Mouse (Mus musculus): ENCODE data around the gene Pald1. TPM values are rescaled to one million over a fixed set of nuclear protein-coding genes. Genes with fewer than 3 reads are reported as not detected.

Gene Pald1
- polyA plus RNA-seq, 1 experiment: 5.3 TPM

DNA sequence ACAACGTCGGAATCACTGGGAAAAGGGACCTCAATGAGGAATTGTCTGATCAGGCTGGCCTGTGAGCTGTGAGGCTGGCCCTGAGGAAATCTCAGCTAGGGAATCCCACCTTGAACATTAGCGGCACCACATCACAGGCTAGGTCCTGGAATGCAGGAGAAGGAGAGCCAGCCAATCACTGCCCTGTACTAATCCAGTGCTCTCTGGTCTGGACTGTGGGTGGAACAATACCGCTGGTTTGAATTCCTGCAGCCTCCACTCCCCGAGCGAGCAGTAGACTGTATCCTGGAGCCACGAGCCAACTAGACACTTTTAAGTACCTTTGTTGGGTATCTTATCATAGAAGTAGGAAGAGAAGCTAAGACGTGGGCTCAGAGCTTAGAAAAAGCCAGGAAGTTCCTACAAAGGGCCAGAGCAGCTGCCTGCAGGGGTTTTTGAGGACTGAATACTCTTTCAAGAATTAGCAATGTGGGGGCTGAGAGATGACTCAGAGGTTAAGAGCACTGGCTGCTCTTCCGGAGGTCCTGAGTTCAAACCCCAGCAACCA is 57.5 kb downstream of the Pald1 start:
- TF ChIP-seq CTCF (IDR thresholded peaks at IDR 0.05; ENCODE audit: low read depth, low read length): no peak
- no peak for TF ChIP-seq POLR2A (IDR thresholded peaks at IDR 0.05; ENCODE audit: borderline replicate concordance, low read depth, low read length)
- H3K4me3 ChIP-seq (ENCODE audit: insufficient read depth, low read length): no peak overlapping the region
- H3K4me1 ChIP-seq (ENCODE audit: control insufficient read depth, insufficient read depth, low read length): no peaks in the 10 kb centered on the region
- H3K27ac ChIP-seq (ENCODE audit: insufficient read depth, low read depth, low read length): no peak overlapping the region

DNA sequence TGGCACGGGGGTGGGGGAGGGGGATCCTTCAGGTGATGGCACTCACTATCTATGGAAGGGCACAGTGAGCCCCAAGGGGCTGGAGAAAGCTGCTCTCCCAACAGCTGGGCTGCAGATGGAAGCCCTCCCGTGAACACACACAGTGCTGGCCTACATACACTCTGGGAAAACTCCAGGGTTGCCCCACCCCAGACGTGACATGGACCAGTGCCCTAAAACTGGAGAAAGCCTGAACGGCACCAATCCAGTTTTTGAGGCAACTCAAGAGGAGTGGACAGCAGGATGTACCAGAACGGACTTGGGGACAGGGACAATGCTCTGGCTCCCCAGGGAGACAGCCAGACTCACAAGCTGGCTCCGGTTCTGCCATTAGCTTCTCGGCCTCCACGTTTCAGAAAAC is 58.6 kb downstream of the Pald1 start:
- TF ChIP-seq POLR2A (IDR thresholded peaks at IDR 0.05; ENCODE audit: borderline replicate concordance, low read depth, low read length): no peak
- no peak for TF ChIP-seq CTCF (IDR thresholded peaks at IDR 0.05; ENCODE audit: low read depth, low read length)
- no peak overlapping the region for H3K4me3 ChIP-seq (ENCODE audit: insufficient read depth, low read length)

DNA sequence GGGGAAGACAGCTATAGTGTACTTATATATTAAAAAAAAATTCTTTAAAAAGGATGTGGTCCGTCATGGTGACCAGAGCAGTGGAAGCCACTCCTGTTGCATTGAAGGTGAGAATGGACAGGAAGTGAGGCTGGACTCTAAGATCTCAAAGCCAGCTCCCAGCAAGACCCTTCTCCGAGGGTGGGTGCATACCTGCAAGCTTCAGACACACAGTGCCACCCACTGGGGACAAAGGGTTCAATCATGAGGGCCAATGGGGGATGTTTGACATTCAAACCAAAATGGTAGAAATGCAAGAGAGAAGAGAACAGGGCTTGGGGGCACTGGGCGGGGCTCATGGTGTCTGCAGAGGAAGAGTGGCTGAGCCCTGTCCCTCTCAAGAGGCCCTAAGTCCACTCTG is 64.8 kb downstream of the Pald1 start:
- no peak overlapping the region for H3K4me3 ChIP-seq (ENCODE audit: insufficient read depth, low read length)
- H3K27ac ChIP-seq (ENCODE audit: insufficient read depth, low read depth, low read length): no peak overlapping the region
- H3K4me1 ChIP-seq (ENCODE audit: control insufficient read depth, insufficient read depth, low read length): peaks cover 7% of the 10 kb centered on the region
- no peak for TF ChIP-seq CTCF (IDR thresholded peaks at IDR 0.05; ENCODE audit: low read depth, low read length)
- TF ChIP-seq POLR2A (IDR thresholded peaks at IDR 0.05; ENCODE audit: borderline replicate concordance, low read depth, low read length): no peak

More for the DNA sequence above, 58.6 kb downstream of the Pald1 start:
- no peaks in the 10 kb centered on the region for H3K4me1 ChIP-seq (ENCODE audit: control insufficient read depth, insufficient read depth, low read length)
- H3K27ac ChIP-seq (ENCODE audit: insufficient read depth, low read depth, low read length): no peak overlapping the region

DNA sequence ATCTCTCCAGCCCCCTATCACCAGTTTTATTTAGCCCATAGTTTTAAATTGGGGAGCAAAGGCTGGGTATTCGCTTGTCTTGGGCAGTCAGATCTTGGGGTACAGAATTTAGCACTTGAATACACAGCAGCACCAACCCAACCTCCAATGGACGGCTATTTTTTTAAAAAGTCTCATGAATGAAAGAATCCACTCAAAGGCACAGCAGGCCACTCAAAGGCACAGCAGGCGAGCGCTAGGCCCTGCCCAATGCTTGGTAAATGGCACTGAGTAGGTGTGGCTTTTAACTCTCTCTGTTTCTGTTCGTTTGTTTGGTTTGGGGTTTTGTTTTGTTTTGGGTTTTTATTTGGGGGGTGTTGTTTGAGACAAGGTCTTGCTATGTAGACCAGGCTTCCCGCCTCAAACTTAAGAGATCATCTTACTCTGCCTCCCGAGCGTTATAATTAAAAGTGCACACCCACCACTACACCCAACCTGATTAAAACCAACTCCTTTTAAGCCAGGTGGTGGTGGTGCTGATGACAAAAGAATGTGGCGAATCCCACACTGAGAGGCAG is 67.9 kb downstream of the Pald1 start:
- TF ChIP-seq CTCF (IDR thresholded peaks at IDR 0.05; ENCODE audit: low read depth, low read length): no peak
- no peak for TF ChIP-seq POLR2A (IDR thresholded peaks at IDR 0.05; ENCODE audit: borderline replicate concordance, low read depth, low read length)
- no peak overlapping the region for H3K27ac ChIP-seq (ENCODE audit: insufficient read depth, low read depth, low read length)

GRCm38 (mm10) chr10:61313750-61314149 is 69.6 kb downstream of the Pald1 start:
- Histone ChIP-seq H3K27ac (ENCODE audit: insufficient read depth, low read depth, low read length) (no peak overlapping the region), H3K4me3 (ENCODE audit: insufficient read depth, low read length) (no peak overlapping the region), H3K4me1 (ENCODE audit: control insufficient read depth, insufficient read depth, low read length) (peaks cover 14% of the 10 kb centered on the region)
- no peak for TF ChIP-seq POLR2A (IDR thresholded peaks at IDR 0.05; ENCODE audit: borderline replicate concordance, low read depth, low read length)
- TF ChIP-seq CTCF (IDR thresholded peaks at IDR 0.05; ENCODE audit: low read depth, low read length): no peak

More for the DNA sequence above, 67.9 kb downstream of the Pald1 start:
- Histone ChIP-seq H3K4me1 (ENCODE audit: control insufficient read depth, insufficient read depth, low read length) (peaks cover 14% of the 10 kb centered on the region), H3K4me3 (ENCODE audit: insufficient read depth, low read length) (no peak overlapping the region)

DNA sequence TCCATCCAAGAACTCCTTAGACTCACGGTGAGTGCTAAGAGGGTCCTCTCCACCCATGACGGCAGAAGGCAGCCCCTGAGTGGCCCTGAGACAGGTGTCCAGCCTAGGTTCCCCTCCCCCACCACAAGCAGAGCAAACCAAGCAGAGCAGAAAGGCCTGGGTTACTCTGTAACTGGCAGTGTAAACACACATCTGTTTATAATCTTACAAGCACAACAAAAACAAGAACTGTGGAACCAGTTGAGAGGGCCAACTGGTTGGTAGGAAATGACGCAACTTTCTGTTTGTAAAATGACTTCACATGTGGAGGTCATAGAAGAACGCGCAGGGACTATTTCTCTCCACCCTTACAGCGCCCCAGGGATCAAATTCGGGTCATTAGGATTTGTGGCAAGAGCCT is 70.6 kb downstream of the Pald1 start:
- no peak overlapping the region for H3K4me3 ChIP-seq (ENCODE audit: insufficient read depth, low read length)
- H3K27ac ChIP-seq (ENCODE audit: insufficient read depth, low read depth, low read length): no peak overlapping the region
- TF ChIP-seq POLR2A (IDR thresholded peaks at IDR 0.05; ENCODE audit: borderline replicate concordance, low read depth, low read length) (no peak), CTCF (IDR thresholded peaks at IDR 0.05; ENCODE audit: low read depth, low read length) (no peak)
- peaks cover 10% of the 10 kb centered on the region for H3K4me1 ChIP-seq (ENCODE audit: control insufficient read depth, insufficient read depth, low read length)

DNA sequence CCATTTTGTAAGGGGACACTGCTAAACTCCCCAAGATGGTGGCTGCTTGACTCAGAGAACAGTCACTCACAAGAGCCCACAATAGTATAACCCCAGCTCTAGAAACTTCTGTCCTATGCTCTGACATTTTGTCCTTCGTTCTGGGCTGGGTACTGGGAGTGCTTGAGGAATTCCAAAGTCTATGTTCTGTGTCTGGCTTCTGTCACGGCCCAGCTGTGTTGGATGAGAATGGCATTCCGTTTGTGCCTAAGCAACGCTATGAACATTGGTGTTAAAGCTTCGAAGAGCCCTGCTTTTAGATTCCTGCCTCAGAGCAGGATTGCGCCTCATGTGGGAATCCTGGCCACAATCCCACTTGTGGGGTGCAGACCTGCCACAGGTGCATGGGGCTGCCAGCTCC is 71.2 kb downstream of the Pald1 start:
- Histone ChIP-seq H3K27ac (ENCODE audit: insufficient read depth, low read depth, low read length) (no peak overlapping the region), H3K4me1 (ENCODE audit: control insufficient read depth, insufficient read depth, low read length) (peaks cover 7% of the 10 kb centered on the region), H3K4me3 (ENCODE audit: insufficient read depth, low read length) (no peak overlapping the region)
- TF ChIP-seq CTCF (IDR thresholded peaks at IDR 0.05; ENCODE audit: low read depth, low read length) (no peak), POLR2A (IDR thresholded peaks at IDR 0.05; ENCODE audit: borderline replicate concordance, low read depth, low read length) (no peak)

DNA sequence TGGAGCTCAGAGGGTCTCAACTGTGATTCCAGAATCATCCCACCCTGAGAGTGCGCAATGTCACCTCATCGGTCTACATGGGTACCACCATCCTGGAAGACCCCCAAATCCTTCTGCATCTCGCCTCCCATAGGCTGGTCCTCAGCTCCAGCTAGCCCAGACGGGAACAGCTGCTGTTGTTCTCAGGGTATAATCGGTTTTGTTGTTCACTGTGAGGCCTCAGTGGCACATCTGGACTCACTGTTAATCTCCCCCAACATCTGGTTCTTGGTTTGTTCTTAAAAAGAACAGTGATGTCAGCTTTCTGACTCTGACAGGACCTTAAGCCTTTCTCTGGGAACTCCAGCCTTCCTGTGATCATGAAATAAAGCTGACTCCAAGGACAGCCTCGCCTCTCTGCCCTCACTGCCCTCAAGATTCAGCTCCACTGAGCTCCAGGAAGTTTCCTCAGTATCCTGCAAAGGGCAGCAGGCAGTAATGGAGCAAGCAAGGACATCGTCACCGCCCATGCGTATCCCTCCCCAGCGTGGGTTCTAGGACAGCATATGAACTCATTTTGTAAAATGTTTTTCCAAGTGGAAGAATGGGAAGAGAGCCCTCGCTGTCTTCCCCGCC is 74.5 kb downstream of the Pald1 start:
- Histone ChIP-seq H3K27ac (ENCODE audit: insufficient read depth, low read depth, low read length) (no peak overlapping the region), H3K4me3 (ENCODE audit: insufficient read depth, low read length) (no peak overlapping the region), H3K4me1 (ENCODE audit: control insufficient read depth, insufficient read depth, low read length) (peaks cover 7% of the 10 kb centered on the region)
- TF ChIP-seq POLR2A (IDR thresholded peaks at IDR 0.05; ENCODE audit: borderline replicate concordance, low read depth, low read length) (no peak), CTCF (IDR thresholded peaks at IDR 0.05; ENCODE audit: low read depth, low read length) (no peak)

DNA sequence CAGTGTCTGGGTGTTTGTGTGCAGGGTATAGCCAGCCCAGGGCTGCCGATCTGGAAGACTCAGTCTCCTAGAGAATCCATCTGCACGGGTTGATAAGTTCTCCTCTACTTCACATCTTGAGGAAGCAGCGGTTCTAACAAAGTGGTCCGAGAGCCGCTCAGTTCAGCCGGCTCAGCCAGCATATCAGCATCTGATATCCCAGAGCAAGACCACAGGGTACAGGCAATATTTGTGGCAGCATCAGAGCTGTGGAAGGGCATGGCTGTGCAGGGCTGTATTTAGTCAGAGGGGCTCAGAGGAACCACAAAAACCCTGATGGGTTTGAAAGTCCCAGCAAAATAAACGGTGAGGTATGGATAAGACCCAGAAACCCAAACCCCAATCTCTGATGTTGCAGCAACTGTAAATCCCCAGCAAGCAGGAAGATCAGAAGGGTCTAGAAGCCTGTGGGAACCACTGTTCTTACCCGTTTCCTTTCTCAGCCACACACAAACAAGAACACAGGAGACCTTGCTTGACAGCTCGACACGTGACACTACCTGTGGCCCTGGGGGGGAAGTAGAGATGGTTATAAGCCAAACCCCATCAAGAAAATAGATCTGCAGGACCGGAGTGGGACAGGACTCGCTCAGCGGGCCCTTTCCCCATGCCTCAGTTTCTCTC is 77.3 kb downstream of the Pald1 start:
- TF ChIP-seq POLR2A (IDR thresholded peaks at IDR 0.05; ENCODE audit: borderline replicate concordance, low read depth, low read length): no peak
- TF ChIP-seq CTCF (IDR thresholded peaks at IDR 0.05; ENCODE audit: low read depth, low read length): no peak
- H3K4me1 ChIP-seq (ENCODE audit: control insufficient read depth, insufficient read depth, low read length): no peaks in the 10 kb centered on the region
- H3K27ac ChIP-seq (ENCODE audit: insufficient read depth, low read depth, low read length): no peak overlapping the region
- no peak overlapping the region for H3K4me3 ChIP-seq (ENCODE audit: insufficient read depth, low read length)

GRCm38 (mm10) chr10:61304046-61304445 is 79.3 kb downstream of the Pald1 start:
- H3K27ac ChIP-seq (ENCODE audit: insufficient read depth, low read depth, low read length): no peak overlapping the region
- no peak overlapping the region for H3K4me3 ChIP-seq (ENCODE audit: insufficient read depth, low read length)
- no peak for TF ChIP-seq CTCF (IDR thresholded peaks at IDR 0.05; ENCODE audit: low read depth, low read length)
- no peak for TF ChIP-seq POLR2A (IDR thresholded peaks at IDR 0.05; ENCODE audit: borderline replicate concordance, low read depth, low read length)
- H3K4me1 ChIP-seq (ENCODE audit: control insufficient read depth, insufficient read depth, low read length): no peaks in the 10 kb centered on the region
